Mouse (Mus musculus): ENCODE measurements at regions not wholly inside any gene's neighbourhood (a gene's known extent, or its start where the extent isn't known, plus 50 kb on each side); places are given as distances from the start of the nearest gene placed in this dataset.
A peak's percentile ranks its signal among the peaks of the same experiment; 100 is the strongest.

DNA sequence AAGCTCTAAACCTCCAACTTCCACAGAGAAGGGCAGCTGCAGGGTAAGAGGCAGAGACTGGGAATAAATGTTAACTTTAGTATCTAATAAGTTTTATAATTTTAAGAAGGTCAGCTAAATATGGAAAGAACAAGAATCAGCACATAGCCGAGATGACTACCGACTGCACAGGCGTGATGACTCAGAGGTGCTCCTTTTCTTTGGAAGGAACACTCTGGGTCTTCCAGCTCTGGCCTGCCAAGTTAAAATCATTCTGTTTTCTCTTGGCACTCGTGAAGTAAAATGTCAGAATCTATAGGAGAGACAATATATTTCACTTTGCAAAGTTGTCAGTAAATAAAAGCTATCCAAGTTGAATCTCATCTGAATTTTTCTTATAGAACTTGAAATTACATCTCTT is 96.2 kb upstream of the Magi2 start:
- no peak for DNase-seq (ENCODE audit: low spot score in 2 of 2)

DNA sequence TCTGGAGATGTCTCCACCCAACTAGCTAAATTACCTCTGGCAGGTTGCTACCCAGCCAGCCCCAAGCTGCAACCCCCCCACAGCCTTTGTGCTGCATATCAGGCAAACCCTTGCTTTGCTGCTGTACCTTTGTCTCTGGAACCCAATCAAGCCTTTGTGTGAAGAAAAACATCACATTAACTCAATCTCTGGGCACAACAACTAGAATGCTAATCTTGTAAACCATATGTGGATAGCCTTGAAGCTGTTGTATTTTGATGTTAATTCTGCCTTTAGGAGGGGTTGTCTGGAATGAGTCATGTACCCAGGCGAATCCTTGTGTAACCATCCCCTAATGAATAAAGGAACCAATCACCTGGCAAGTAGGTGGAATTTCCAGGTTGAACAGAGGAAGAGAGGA is 72.3 kb upstream of the Magi2 start:
- DNase-seq (ENCODE audit: low spot score in 2 of 2), result no peak

DNA sequence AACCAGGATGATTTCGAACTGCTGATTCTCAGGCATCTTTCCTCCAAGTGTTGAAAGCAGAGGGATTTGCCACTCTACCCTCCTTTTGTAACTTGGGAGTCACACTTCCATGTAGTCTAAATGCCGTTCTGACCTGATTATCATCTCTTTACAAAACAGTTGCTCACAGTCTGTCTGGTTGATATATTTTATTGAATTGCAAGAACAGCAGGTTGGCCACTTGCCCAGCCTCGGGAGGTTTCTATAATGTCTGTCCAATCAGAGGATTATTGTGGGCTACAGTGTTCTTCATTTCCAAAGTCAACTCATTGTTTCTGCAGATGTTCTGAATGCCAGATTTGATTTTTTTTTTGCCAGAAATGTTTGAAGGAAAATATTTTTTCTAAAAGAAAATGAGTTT is 68.6 kb upstream of the Magi2 start:
- peak in 1 of 2 experiments; percentile 7 for DNase-seq (ENCODE audit: low spot score in 2 of 2)

DNA sequence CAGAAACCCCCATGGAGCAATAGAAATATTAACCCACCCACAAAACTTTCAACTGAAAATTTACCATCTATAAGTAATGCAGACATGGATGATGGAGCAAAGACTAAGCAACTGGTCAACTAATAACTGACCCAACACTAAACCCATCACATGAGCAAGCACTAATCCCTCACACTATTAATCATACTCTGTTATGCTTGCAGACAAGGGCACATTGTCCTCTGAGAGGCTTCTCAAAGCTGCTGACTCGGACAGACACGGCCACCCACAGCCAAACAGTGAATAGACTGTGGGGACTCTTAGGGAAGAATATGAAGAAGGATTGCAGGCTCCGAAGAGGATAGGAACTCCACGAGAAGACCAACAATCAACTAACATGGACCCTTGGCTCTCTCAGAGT is 66.6 kb upstream of the Magi2 start:
- DNase-seq (ENCODE audit: low spot score in 2 of 2), result no peak

Data from left cerebral cortex, adult 18-20 months (tissue).